Mouse (Mus musculus): Measurements from ENCODE around the gene Katnb1. TPM values are rescaled to one million over a fixed set of nuclear protein-coding genes. Genes with fewer than 3 reads are reported as not detected.

Katnb1 gene
- polyA plus RNA-seq, 1 experiment from 2014 or later, result 39.2 TPM

Other genes starting within 250 kb of the Katnb1 start
- gene Coq9, start 242.9 kb upstream of the Katnb1 start, polyA plus RNA-seq (2014; fragmentation: Nextera tagmentation; extraction: Ambion mirVana), result 59.1 and 59.8 TPM in 2 replicates
- 151 and 171 TPM in 2 replicates for gene Ciapin1, start 242.8 kb upstream of the Katnb1 start, polyA plus RNA-seq (2014; fragmentation: Nextera tagmentation; extraction: Ambion mirVana)
- gene Polr2c, start 223.7 kb upstream of the Katnb1 start, polyA plus RNA-seq (2014; fragmentation: Nextera tagmentation; extraction: Ambion mirVana), result 111 TPM in 2 replicates
- gene Dok4, start 204.9 kb upstream of the Katnb1 start, polyA plus RNA-seq (2014; fragmentation: Nextera tagmentation; extraction: Ambion mirVana), result 65.2 and 68.7 TPM in 2 replicates
- gene Ccdc102a, start 163.1 kb upstream of the Katnb1 start, polyA plus RNA-seq (2014; fragmentation: Nextera tagmentation; extraction: Ambion mirVana), result 7.1 and 9.0 TPM in 2 replicates
- 0.23 and 0.27 TPM in 2 replicates for gene Adgrg5, start 157.5 kb upstream of the Katnb1 start, polyA plus RNA-seq (2014; fragmentation: Nextera tagmentation; extraction: Ambion mirVana)
- 115 and 123 TPM in 2 replicates for gene Adgrg1, start 106.4 kb upstream of the Katnb1 start, polyA plus RNA-seq (2014; fragmentation: Nextera tagmentation; extraction: Ambion mirVana)
- 1.1 and 1.2 TPM in 2 replicates for gene Adgrg3, start 63.5 kb upstream of the Katnb1 start, polyA plus RNA-seq (2014; fragmentation: Nextera tagmentation; extraction: Ambion mirVana)
- 1.8 and 2.3 TPM in 2 replicates for gene Drc7, start 26.1 kb upstream of the Katnb1 start, polyA plus RNA-seq (2014; fragmentation: Nextera tagmentation; extraction: Ambion mirVana)
- gene Kifc3, start 121.6 kb downstream of the Katnb1 start, polyA plus RNA-seq (2014; fragmentation: Nextera tagmentation; extraction: Ambion mirVana), result 22.0 and 24.2 TPM in 2 replicates
- 0.18 and 0.44 TPM in 2 replicates for gene Cngb1, start 225.4 kb downstream of the Katnb1 start, polyA plus RNA-seq (2014; fragmentation: Nextera tagmentation; extraction: Ambion mirVana)
- 2.2 and 2.9 TPM in 2 replicates for gene Tepp, start 229.4 kb downstream of the Katnb1 start, polyA plus RNA-seq (2014; fragmentation: Nextera tagmentation; extraction: Ambion mirVana)

Measured in hindbrain, embryonic 14.5 days (tissue).